Mouse (Mus musculus) lung, adult 2 months (tissue): ENCODE results near the gene Notch3.

Experiments used
- CTCF ChIP-seq: fragments of 200-500 bp; IDR thresholded peaks from 2 replicates; pipeline ENCODE4 v1.5.1; 2011; ENCODE audit warnings: mild to moderate bottlenecking, low read length, control low read depth; ENCODE audit not compliant: insufficient read depth
- POLR2A ChIP-seq: fragments of 200-500 bp; IDR thresholded peaks from 2 replicates; pipeline ENCODE4 v1.6.1; 2011; ENCODE audit warnings: low read depth, mild to moderate bottlenecking, control low read depth, low read length, borderline replicate concordance; ENCODE audit errors: extremely low read depth

- TF ChIP-seq CTCF (no peak), POLR2A (no peak)
Observed at GRCm38 (mm10) chr17:32165266-32165802, 1.3 kb downstream of the Notch3 start.
